ENCODE assay signal across 7 mouse cellular contexts in the genomic region with DNA sequence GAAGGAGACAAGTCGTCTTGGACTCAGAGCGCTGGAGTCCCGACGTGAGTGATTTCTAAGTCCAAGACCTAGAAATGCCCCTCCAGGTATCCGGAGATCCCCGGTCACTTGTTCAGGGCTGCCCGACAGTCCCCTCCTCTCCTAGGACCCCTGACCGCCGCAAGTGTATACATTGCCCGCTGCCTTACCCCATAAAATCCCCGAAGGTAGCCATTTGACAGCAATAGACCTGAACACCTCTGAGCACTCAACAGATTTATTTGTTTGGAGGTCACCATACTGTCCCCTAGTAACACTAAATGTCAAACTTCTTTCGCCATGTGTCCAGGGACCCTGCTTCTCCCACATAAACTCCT. TPM values are rescaled to one million over a fixed set of nuclear protein-coding genes. Genes with fewer than 3 reads are reported as not detected.
DNase-seq lines count a peak whose midpoint lies in the region; ATAC-seq and TF ChIP-seq lines count a peak whose summit lies in the region.

No protein-coding gene starts in this region.

- DNase-seq in lung, adult 18-20 months: no peak
- DNase-seq in limb, embryonic 14.5 days (ENCODE audit: low spot score): no peak
- DNase-seq in cerebellum, adult 18-20 months: no peak
- DNase-seq in spleen, postnatal 14 days (ENCODE audit: low spot score in 2 of 2): no peak

- 28% methylated on average over 10 of the region's 12 CpGs for WGBS in lung, embryonic 16.5 days
- WGBS in forebrain, embryonic 12.5 days: 30% methylated on average over 11 of the region's 12 CpGs
- WGBS in limb, embryonic 14.5 days: 23% methylated on average over 12 of the region's 12 CpGs
- 29% methylated on average over 12 of the region's 12 CpGs for WGBS in stomach, embryonic 15.5 days

- no peak overlapping the region for H3K27ac ChIP-seq in lung, embryonic 16.5 days (ENCODE audit: low read length)
- no peak overlapping the region for H3K27ac ChIP-seq in forebrain, embryonic 12.5 days
- H3K27ac ChIP-seq in limb, embryonic 14.5 days (replicated peaks; ENCODE audit: low read depth, low read length): no peak overlapping the region
- no peak overlapping the region for H3K27ac ChIP-seq in stomach, embryonic 15.5 days

- no peaks in the 10 kb centered on the region for H3K36me3 ChIP-seq in lung, embryonic 16.5 days (ENCODE audit: control insufficient read depth, insufficient read depth, low read length)
- H3K36me3 ChIP-seq in forebrain, embryonic 12.5 days (replicated peaks): no peaks in the 10 kb centered on the region
- H3K36me3 ChIP-seq in limb, embryonic 14.5 days (ENCODE audit: control insufficient read depth, insufficient read depth, low read length): no peaks in the 10 kb centered on the region
- H3K36me3 ChIP-seq in stomach, embryonic 15.5 days: no peaks in the 10 kb centered on the region

- no peak for TF ChIP-seq POLR2A in limb, embryonic 14.5 days (IDR thresholded peaks at IDR 0.05; ENCODE audit: borderline replicate concordance, extremely low read depth, insufficient read depth, insufficient read length)

- H3K9me3 ChIP-seq in lung, embryonic 16.5 days (ENCODE audit: control insufficient read depth, low read length): no peaks in the 10 kb centered on the region
- H3K9me3 ChIP-seq in forebrain, embryonic 12.5 days: 0 out of 2 replicates have a peak, but pooled peaks cover 2% of the 10 kb centered on the region
- no peaks in the 10 kb centered on the region for H3K9me3 ChIP-seq in limb, embryonic 14.5 days (ENCODE audit: control insufficient read depth, low read length)
- no peaks in the 10 kb centered on the region for H3K9me3 ChIP-seq in stomach, embryonic 15.5 days

- peak overlapping the region; percentile 56 for H3K4me2 ChIP-seq in lung, embryonic 16.5 days (ENCODE audit: low read depth, low read length)
- peak overlapping the region; percentile 52 for H3K4me2 ChIP-seq in forebrain, embryonic 12.5 days
- peak overlapping the region; percentile 43 for H3K4me2 ChIP-seq in limb, embryonic 14.5 days (replicated peaks; ENCODE audit: low read depth, low read length, severe bottlenecking)
- peak overlapping the region; percentile 57 for H3K4me2 ChIP-seq in stomach, embryonic 15.5 days

- ATAC-seq in lung, embryonic 16.5 days (ENCODE audit: low read depth): no peak
- ATAC-seq in forebrain, embryonic 12.5 days (ENCODE audit: low FRiP score): peak; percentile 53
- peak; percentile 53 for ATAC-seq in limb, embryonic 14.5 days (ENCODE audit: low FRiP score, low read depth)
- no peak; the same call in 1 of the 2 replicates for ATAC-seq in stomach, embryonic 15.5 days (ENCODE audit: insufficient read depth, low FRiP score, low read depth)

- H3K27me3 ChIP-seq in lung, embryonic 16.5 days (ENCODE audit: control insufficient read depth, insufficient read depth, low read depth, low read length): no peaks in the 10 kb centered on the region
- no peaks in the 10 kb centered on the region; the same call in 1 of the 2 replicates for H3K27me3 ChIP-seq in forebrain, embryonic 12.5 days
- H3K27me3 ChIP-seq in limb, embryonic 14.5 days (ENCODE audit: control insufficient read depth, insufficient read depth, low read length): no peaks in the 10 kb centered on the region
- no peaks in the 10 kb centered on the region for H3K27me3 ChIP-seq in stomach, embryonic 15.5 days (replicated peaks)

- H3K4me1 ChIP-seq in lung, embryonic 16.5 days (replicated peaks; ENCODE audit: control insufficient read depth, insufficient read depth, low read length): no peaks in the 10 kb centered on the region
- H3K4me1 ChIP-seq in forebrain, embryonic 12.5 days: no peaks in the 10 kb centered on the region
- H3K4me1 ChIP-seq in limb, embryonic 14.5 days (ENCODE audit: control insufficient read depth, insufficient read depth, low read length): no peaks in the 10 kb centered on the region
- H3K4me1 ChIP-seq in stomach, embryonic 15.5 days: no peaks in the 10 kb centered on the region

- H3K9ac ChIP-seq in lung, embryonic 16.5 days (ENCODE audit: low read length): peak overlapping the region; percentile 59
- H3K9ac ChIP-seq in forebrain, embryonic 12.5 days: no peak overlapping the region
- no peak overlapping the region; the same call in 1 of the 2 replicates for H3K9ac ChIP-seq in limb, embryonic 14.5 days (ENCODE audit: low read depth, low read length, severe bottlenecking)
- peak overlapping the region; percentile 22; the same call in 1 of the 2 replicates for H3K9ac ChIP-seq in stomach, embryonic 15.5 days

- H3K4me3 ChIP-seq in lung, embryonic 16.5 days (ENCODE audit: low read length): peak overlapping the region; percentile 37
- peak overlapping the region; percentile 29 for H3K4me3 ChIP-seq in forebrain, embryonic 12.5 days (replicated peaks)
- peak overlapping the region; percentile 29 for H3K4me3 ChIP-seq in limb, embryonic 14.5 days (replicated peaks; ENCODE audit: low read length)
- peak overlapping the region; percentile 28; the same call in 1 of the 2 replicates for H3K4me3 ChIP-seq in stomach, embryonic 15.5 days (replicated peaks)

RNA-seq across cellular contexts. Expression of a gene that starts 1.0 kb away (rescaled TPM):
- polyA plus RNA-seq in lung, embryonic 16.5 days (2015; fragmentation: Nextera tagmentation; extraction: Ambion mirVana): 0.38 and 0.45 TPM in 2 replicates
- 0.09 and 0.19 TPM in 2 replicates for polyA plus RNA-seq in forebrain, embryonic 12.5 days (2016; fragmentation: Nextera tagmentation; extraction: Ambion mirVana)
- 0.38 and 0.55 TPM in 2 replicates for polyA plus RNA-seq in limb, embryonic 14.5 days (2012; rRNA removed)
- polyA plus RNA-seq in limb, embryonic 14.5 days (2014; fragmentation: Nextera tagmentation; extraction: Ambion mirVana): 0.73 and 0.87 TPM in 2 replicates
- polyA plus RNA-seq in stomach, embryonic 15.5 days (2015; fragmentation: Nextera tagmentation; extraction: Ambion mirVana): 0.54 and 0.74 TPM in 2 replicates

RNA-seq across cellular contexts. Expression of a gene that starts 8.8 kb away (rescaled TPM):
- 218 and 221 TPM in 2 replicates for polyA plus RNA-seq in lung, embryonic 16.5 days (2015; fragmentation: Nextera tagmentation; extraction: Ambion mirVana)
- 45.5 and 52.0 TPM in 2 replicates for polyA plus RNA-seq in forebrain, embryonic 12.5 days (2016; fragmentation: Nextera tagmentation; extraction: Ambion mirVana)
- polyA plus RNA-seq in limb, embryonic 14.5 days (2012; rRNA removed): 196 and 259 TPM in 2 replicates
- 190 and 201 TPM in 2 replicates for polyA plus RNA-seq in limb, embryonic 14.5 days (2014; fragmentation: Nextera tagmentation; extraction: Ambion mirVana)
- 223 and 255 TPM in 2 replicates for polyA plus RNA-seq in stomach, embryonic 15.5 days (2015; fragmentation: Nextera tagmentation; extraction: Ambion mirVana)

RNA-seq across cellular contexts. Expression of a gene that starts 16.9 kb away (rescaled TPM):
- 51.6 and 51.8 TPM in 2 replicates for polyA plus RNA-seq in lung, embryonic 16.5 days (2015; fragmentation: Nextera tagmentation; extraction: Ambion mirVana)
- 45.6 and 53.4 TPM in 2 replicates for polyA plus RNA-seq in forebrain, embryonic 12.5 days (2016; fragmentation: Nextera tagmentation; extraction: Ambion mirVana)
- polyA plus RNA-seq in limb, embryonic 14.5 days (2012; rRNA removed): 20.5 and 28.9 TPM in 2 replicates
- 37.8 and 43.9 TPM in 2 replicates for polyA plus RNA-seq in limb, embryonic 14.5 days (2014; fragmentation: Nextera tagmentation; extraction: Ambion mirVana)
- polyA plus RNA-seq in stomach, embryonic 15.5 days (2015; fragmentation: Nextera tagmentation; extraction: Ambion mirVana): 33.0 and 34.9 TPM in 2 replicates

RNA-seq across cellular contexts. Expression of a gene that starts 23.0 kb away (rescaled TPM):
- polyA plus RNA-seq in lung, embryonic 16.5 days (2015; fragmentation: Nextera tagmentation; extraction: Ambion mirVana): 11.5 and 11.8 TPM in 2 replicates
- 2.0 and 2.6 TPM in 2 replicates for polyA plus RNA-seq in forebrain, embryonic 12.5 days (2016; fragmentation: Nextera tagmentation; extraction: Ambion mirVana)
- 23.4 and 27.5 TPM in 2 replicates for polyA plus RNA-seq in limb, embryonic 14.5 days (2012; rRNA removed)
- 9.5 and 13.8 TPM in 2 replicates for polyA plus RNA-seq in limb, embryonic 14.5 days (2014; fragmentation: Nextera tagmentation; extraction: Ambion mirVana)
- 10.7 and 10.8 TPM in 2 replicates for polyA plus RNA-seq in stomach, embryonic 15.5 days (2015; fragmentation: Nextera tagmentation; extraction: Ambion mirVana)

RNA-seq across cellular contexts. Expression of a gene that starts 34.1 kb away (rescaled TPM):
- polyA plus RNA-seq in lung, embryonic 16.5 days (2015; fragmentation: Nextera tagmentation; extraction: Ambion mirVana): 102 and 122 TPM in 2 replicates
- 21.1 and 21.2 TPM in 2 replicates for polyA plus RNA-seq in forebrain, embryonic 12.5 days (2016; fragmentation: Nextera tagmentation; extraction: Ambion mirVana)
- polyA plus RNA-seq in limb, embryonic 14.5 days (2012; rRNA removed): 48.6 and 56.5 TPM in 2 replicates
- 20.4 and 25.3 TPM in 2 replicates for polyA plus RNA-seq in limb, embryonic 14.5 days (2014; fragmentation: Nextera tagmentation; extraction: Ambion mirVana)
- 32.0 and 32.5 TPM in 2 replicates for polyA plus RNA-seq in stomach, embryonic 15.5 days (2015; fragmentation: Nextera tagmentation; extraction: Ambion mirVana)

Comparison
In these comparisons a context has a peak if more than half of its experiments do, and no peak if none do; other contexts are left out.
1. ATAC-seq: peak in forebrain, embryonic 12.5 days (single experiment) and limb, embryonic 14.5 days (single experiment); none in lung, embryonic 16.5 days (single experiment) and stomach, embryonic 15.5 days (single experiment).
2. H3K9ac ChIP-seq: peak in lung, embryonic 16.5 days (single experiment) and stomach, embryonic 15.5 days (single experiment); none in forebrain, embryonic 12.5 days (single experiment) and limb, embryonic 14.5 days (single experiment).
3. Peak in every context shown above with its lines, with median percentiles within 50 percentile points of each other: H3K4me2 ChIP-seq and H3K4me3 ChIP-seq.